Mouse (Mus musculus) embryonic stem cell, embryonic (primary cell): ENCODE measurements at regions not wholly inside any gene's neighbourhood (a gene's known extent, or its start where the extent isn't known, plus 50 kb on each side); places are given as distances from the start of the nearest gene placed in this dataset.

Experiments
- CTCF ChIA-PET, 4 experiments: fragments of 300-600 bp in 2 of 4; fragments of 350-600 bp in 2 of 4; sonication (Branson Sonifier 250); formaldehyde crosslinking; loops; one replicate each; lab custom pipeline; 2022; ENCODE audit warnings: inconsistent platforms in 2 of 4; lab: Charles Lee
- POLR2A ChIA-PET, 4 experiments: fragments of 300-600 bp in 2 of 4; fragments of 350-600 bp in 2 of 4; sonication (Branson Sonifier 250); formaldehyde crosslinking; loops; one replicate each; lab custom pipeline; 2022; ENCODE audit warnings: antibody characterized with exemption in 4 of 4, inconsistent platforms in 1 of 4; lab: Charles Lee

DNA sequence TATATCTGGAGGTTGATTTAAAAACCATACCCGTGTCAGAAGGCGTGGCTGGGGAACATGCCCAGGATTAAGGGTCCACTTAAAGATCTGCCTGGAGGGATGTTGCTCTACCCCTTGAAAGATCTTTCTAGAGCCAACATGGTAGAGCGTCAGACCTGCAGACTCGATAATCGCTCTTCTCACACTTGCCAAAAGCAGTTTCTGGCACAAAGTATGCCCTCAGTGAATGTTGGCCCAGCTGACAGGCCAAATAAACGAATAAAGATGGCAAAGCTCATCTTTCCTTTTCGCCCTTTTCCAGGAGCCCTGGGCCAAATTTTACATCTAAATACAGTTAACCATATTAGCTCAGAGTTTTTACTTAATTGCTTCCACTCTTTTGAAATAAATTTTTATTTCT is 118.4 kb upstream of the Gsc start:
- ChIA-PET POLR2A (interaction anchor here in 2 of 4 experiments (0.5 to 0.7 kb wide), 4 partner anchors 80 to 258 kb away, joined by 3 read pairs; no protein-coding TSS in a partner anchor), CTCF (interaction anchor here in 1 of 4 experiments (0.5 kb wide), 1 partner anchor 22 kb away, joined by 3 read pairs; no protein-coding TSS in a partner anchor)

DNA sequence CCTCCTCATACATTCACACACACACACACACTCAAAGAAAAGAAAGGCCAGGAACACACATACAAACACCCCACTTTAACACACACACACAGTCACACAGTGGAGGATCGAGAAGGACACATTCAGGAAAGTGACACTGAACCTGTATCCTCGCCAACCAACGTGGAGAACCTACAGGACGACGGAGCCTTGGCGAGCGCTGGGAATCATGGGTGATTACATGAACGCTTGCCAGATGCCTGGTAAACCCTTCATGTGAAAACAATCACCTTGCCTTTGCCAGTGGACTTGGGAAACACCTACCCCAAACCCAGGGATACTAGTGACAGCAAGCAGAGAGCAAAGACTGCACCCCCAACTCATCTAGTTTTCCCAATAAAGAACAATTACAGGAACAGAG is 117.2 kb upstream of the Gsc start:
- CTCF ChIA-PET = interaction anchor here in 1 of 4 experiments (0.6 kb wide), 2 partner anchors 31 to 143 kb away, joined by 3 to 7 read pairs; no protein-coding TSS in a partner anchor
- POLR2A ChIA-PET = interaction anchor here in 2 of 4 experiments (0.6 to 1.0 kb wide), 2 partner anchors 18 to 63 kb away, joined by 3 read pairs; no protein-coding TSS in a partner anchor

DNA sequence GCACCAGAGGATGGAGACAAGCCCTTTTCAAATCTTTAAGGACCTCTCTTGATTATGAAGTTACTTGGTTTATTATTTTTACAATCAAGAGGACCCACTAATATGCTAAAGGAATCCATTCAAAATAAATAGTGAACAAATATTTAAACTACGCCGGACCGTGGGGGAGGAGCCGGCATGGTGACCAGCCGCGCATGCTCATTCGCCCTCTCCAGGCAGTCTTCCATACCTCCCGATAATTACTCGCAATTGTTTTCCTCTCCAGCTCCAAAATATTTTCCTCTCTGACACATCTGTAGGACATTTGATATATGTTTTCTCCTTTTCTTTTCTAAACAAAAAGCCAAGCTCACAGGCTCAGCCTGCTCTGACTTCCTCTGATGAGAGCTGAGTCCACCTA is 111.3 kb upstream of the Gsc start:
- ChIA-PET POLR2A (interaction anchor here in 1 of 4 experiments (0.8 kb wide), 1 partner anchor 25 kb away, joined by 3 read pairs; no protein-coding TSS in a partner anchor), CTCF (interaction anchor here in 2 of 4 experiments (0.6 to 1.4 kb wide), 2 partner anchors 103 to 400 kb away, joined by 3 read pairs; no protein-coding TSS in a partner anchor)

- POLR2A ChIA-PET = interaction anchor here in 3 of 4 experiments (1.0 to 1.5 kb wide), 4 partner anchors 11 to 141 kb away, joined by 3 to 7 read pairs (median 4); no protein-coding TSS in a partner anchor
- CTCF ChIA-PET = interaction anchor here in 2 of 4 experiments (0.5 to 2.0 kb wide), 2 partner anchors 35 to 103 kb away, joined by 3 to 6 read pairs; no protein-coding TSS in a partner anchor
These were observed 107.7 kb upstream of the Gsc start for GRCm38 (mm10) chr12:104580796-104581195.

- CTCF ChIA-PET = no interaction called here
- POLR2A ChIA-PET = no interaction called here
These were observed 94.5 kb upstream of the Gsc start for GRCm38 (mm10) chr12:104567622-104568021.

GRCm38 (mm10) chr12:104562961-104563360 is 89.8 kb upstream of the Gsc start:
- ChIA-PET CTCF (interaction anchor here in 2 of 4 experiments (0.6 to 1.5 kb wide), 2 partner anchors 16 to 110 kb away, joined by 4 to 10 read pairs; no protein-coding TSS in a partner anchor), POLR2A (interaction anchor here in 3 of 4 experiments (0.6 to 1.6 kb wide), 10 partner anchors 9 to 1137 kb away, joined by 3 to 7 read pairs (median 3); partner anchors contain the start of gene Ddx24 (in 1 of the 3))

DNA sequence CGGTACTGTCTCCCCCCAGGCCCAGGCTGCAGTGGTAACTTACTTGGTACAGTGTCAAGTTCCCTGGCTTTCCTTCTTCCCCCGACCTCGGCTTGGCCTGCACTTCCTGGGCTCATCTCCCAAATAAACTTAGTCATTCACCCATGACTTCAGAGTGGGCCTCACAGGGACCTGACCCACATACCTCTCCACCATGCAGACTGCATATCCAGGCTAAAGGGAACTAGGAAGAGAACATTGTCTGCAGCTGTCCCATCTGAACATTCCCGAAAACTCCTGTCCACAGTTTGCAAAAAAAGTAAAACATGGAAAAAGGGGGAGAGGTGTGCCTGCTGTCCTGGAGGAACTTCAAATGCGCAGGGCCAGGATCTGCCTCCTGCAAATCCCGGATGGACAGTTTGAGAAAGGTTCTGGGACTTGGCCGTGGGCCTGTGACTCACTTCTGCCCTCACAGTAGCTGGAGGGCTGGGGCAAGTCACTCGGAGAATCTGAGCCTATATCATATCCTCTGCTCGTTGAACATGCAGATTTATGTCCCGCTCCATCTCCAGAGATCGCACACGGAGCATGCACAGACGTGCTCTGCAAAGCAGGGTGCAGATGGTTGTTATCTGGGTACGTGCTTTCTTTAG is 87.9 kb upstream of the Gsc start:
- ChIA-PET CTCF (interaction anchor here in 3 of 4 experiments (0.6 to 1.2 kb wide), 3 partner anchors 13 to 120 kb away, joined by 3 to 4 read pairs (median 3); no protein-coding TSS in a partner anchor), POLR2A (interaction anchor here in 1 of 4 experiments (1.6 kb wide), 1 partner anchor 18 kb away, joined by 4 read pairs; no protein-coding TSS in a partner anchor)

- CTCF ChIA-PET = interaction anchor here in 1 of 4 experiments (0.7 kb wide), 2 partner anchors 13 to 24 kb away, joined by 3 to 4 read pairs; no protein-coding TSS in a partner anchor
- POLR2A ChIA-PET = interaction anchor here in 1 of 4 experiments (2.2 kb wide), 1 partner anchor 12 kb away, joined by 5 read pairs; no protein-coding TSS in a partner anchor
These were observed 84.6 kb upstream of the Gsc start for GRCm38 (mm10) chr12:104557761-104558160.

- ChIA-PET POLR2A (interaction anchor here in 1 of 4 experiments (2.2 kb wide), 1 partner anchor 11 kb away, joined by 5 read pairs; no protein-coding TSS in a partner anchor), CTCF (interaction anchor here in 2 of 4 experiments (0.6 to 0.7 kb wide), 3 partner anchors 13 to 620 kb away, joined by 3 to 4 read pairs (median 3); no protein-coding TSS in a partner anchor)
These were observed 84.2 kb upstream of the Gsc start for GRCm38 (mm10) chr12:104557307-104557706.

GRCm38 (mm10) chr12:104548586-104548985 is 75.5 kb upstream of the Gsc start:
- CTCF ChIA-PET = interaction anchor here in 3 of 4 experiments (0.6 to 1.4 kb wide), 5 partner anchors 10 to 73 kb away, joined by 3 to 8 read pairs (median 3); no protein-coding TSS in a partner anchor
- POLR2A ChIA-PET = no interaction called here

GRCm38 (mm10) chr12:104547561-104547960 is 74.4 kb upstream of the Gsc start:
- POLR2A ChIA-PET = no interaction called here
- CTCF ChIA-PET = interaction anchor here in 1 of 4 experiments (0.8 to 1.5 kb wide), 5 partner anchors 15 to 392 kb away, joined by 3 to 4 read pairs (median 3); no protein-coding TSS in a partner anchor

- POLR2A ChIA-PET = interaction anchor here in 2 of 4 experiments (1.1 to 1.6 kb wide), 3 partner anchors 12 to 215 kb away, joined by 3 to 5 read pairs (median 3); no protein-coding TSS in a partner anchor
- CTCF ChIA-PET = interaction anchor here (0.6 to 2.2 kb wide), 24 partner anchors 12 to 931 kb away, joined by 3 to 10 read pairs (median 3); partner anchors contain the start of gene Gsc (in 1 of the 4)
These were observed 73.1 kb upstream of the Gsc start for GRCm38 (mm10) chr12:104545993-104546769.

GRCm38 (mm10) chr12:104539911-104540310 is 66.8 kb upstream of the Gsc start:
- CTCF ChIA-PET = interaction anchor here in 1 of 4 experiments (0.9 kb wide), 1 partner anchor 42 kb away, joined by 6 read pairs; no protein-coding TSS in a partner anchor
- POLR2A ChIA-PET = no interaction called here

DNA sequence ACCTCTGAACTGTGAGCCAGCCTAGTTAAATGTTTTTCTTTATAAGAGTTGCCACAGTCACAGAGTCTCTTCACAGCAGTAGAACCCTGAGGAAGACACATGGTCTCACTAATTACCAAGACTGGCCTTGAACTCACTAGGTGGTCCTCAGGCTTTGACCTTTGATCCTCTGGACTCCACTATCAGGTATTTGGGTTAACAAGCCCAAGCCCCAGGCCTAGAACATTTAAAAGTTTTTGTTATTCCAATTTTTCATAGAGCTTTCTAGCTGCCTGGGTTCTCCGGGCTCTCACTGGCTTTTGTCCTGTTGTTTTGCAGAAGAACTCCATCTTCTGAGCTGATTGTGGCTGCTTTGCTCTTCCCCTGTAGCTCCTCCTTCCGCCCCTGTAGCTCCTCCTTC is 65.3 kb upstream of the Gsc start:
- CTCF ChIA-PET = interaction anchor here in 2 of 4 experiments (0.7 to 1.3 kb wide), 8 partner anchors 10 to 898 kb away, joined by 3 to 6 read pairs (median 4); no protein-coding TSS in a partner anchor
- POLR2A ChIA-PET = interaction anchor here in 3 of 4 experiments (0.6 to 1.5 kb wide), 11 partner anchors 9 to 494 kb away, joined by 3 to 11 read pairs (median 3); partner anchors contain the start of genes Glrx5 (in 1 of the 3) and Gsc (in 1 of the 3)

DNA sequence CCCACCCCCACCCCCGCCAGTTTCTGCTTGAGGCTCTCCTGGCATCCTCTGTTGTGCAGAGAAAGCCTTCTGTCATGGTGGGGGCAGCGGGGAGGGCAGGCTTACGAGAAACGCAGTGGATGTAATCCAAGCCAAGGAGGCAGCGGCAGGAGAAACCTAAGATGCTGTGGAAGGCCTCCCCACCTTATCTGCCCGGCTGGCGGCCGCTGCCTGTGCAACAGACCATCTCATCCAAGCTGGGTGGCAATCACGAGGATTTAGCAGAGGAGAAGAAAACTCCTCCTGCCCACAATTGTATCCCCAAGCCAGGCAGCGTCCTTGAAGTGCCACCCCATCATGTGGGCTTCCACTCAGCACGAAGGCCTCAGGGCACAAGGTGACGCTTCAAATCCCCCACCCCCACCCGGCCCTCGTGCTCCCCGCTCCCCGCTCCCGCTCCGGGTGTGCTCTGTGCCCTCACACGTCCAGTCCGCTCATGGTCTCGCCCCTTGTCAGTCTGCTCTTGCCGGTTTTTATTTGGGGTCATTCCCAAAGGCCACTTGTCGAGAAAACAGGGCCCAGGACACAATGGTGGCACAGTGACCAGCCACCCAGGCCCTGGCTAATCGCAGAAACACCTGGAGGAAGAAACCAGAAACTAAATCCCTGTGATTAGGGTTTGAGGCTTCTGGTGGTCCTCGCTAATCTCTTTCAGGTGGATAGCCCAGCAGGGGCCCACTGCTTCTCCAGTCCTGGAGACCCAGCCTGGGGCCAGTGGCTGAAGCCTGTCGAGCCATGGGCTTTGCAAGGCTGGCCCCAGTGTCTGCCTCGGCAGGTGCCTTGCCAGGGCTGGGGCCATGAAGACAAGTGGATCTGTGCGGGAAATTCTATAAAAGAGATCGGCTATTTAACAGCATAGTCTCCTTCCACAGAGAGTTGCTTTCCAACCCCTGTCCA is 58.6 kb upstream of the Gsc start:
- CTCF ChIA-PET = interaction anchor here in 1 of 4 experiments (0.6 kb wide), 1 partner anchor 232 kb away, joined by 7 read pairs; no protein-coding TSS in a partner anchor
- POLR2A ChIA-PET = interaction anchor here in 2 of 4 experiments (0.6 to 1.1 kb wide), 2 partner anchors 11 to 20 kb away, joined by 3 read pairs; no protein-coding TSS in a partner anchor

- POLR2A ChIA-PET = interaction anchor here in 1 of 4 experiments (0.6 kb wide), 1 partner anchor 10 kb away, joined by 3 read pairs; no protein-coding TSS in a partner anchor
- CTCF ChIA-PET = no interaction called here
These were observed 57.5 kb upstream of the Gsc start for GRCm38 (mm10) chr12:104530586-104530985.
